Mouse (Mus musculus) right cerebral cortex, postnatal 4 days (tissue): ENCODE results near the gene Fam126a.

ENCODE experiments used
- DNase-seq: peaks from one replicate; pipeline ENCODE4 v3.0.0-alpha.2; 2022

Gene Fam126a

GRCm38 (mm10) chr5:24039423-24039822 lies 8.9 kb upstream of the Fam126a start:
- DNase-seq = no peak

- no peak for DNase-seq
Observed at GRCm38 (mm10) chr5:24038819-24039218, 8.3 kb upstream of the Fam126a start.

GRCm38 (mm10) chr5:24038190-24038589 lies 7.7 kb upstream of the Fam126a start:
- DNase-seq = no peak

- DNase-seq = no peak
Observed at GRCm38 (mm10) chr5:24036731-24037130, 6.2 kb upstream of the Fam126a start.

- DNase-seq = no peak
Observed at GRCm38 (mm10) chr5:24034970-24035369, 4.5 kb upstream of the Fam126a start.

- no peak for DNase-seq
Observed at GRCm38 (mm10) chr5:24034091-24034490, 3.6 kb upstream of the Fam126a start.

- peak; percentile 39 for DNase-seq
Observed at GRCm38 (mm10) chr5:24029946-24030578, 428 bp downstream of the Fam126a start.

GRCm38 (mm10) chr5:24029331-24029771 lies 1.1 kb downstream of the Fam126a start:
- peak; percentile 42 for DNase-seq

GRCm38 (mm10) chr5:24024957-24025356 lies 5.5 kb downstream of the Fam126a start:
- no peak for DNase-seq

GRCm38 (mm10) chr5:24023226-24023625 lies 7.3 kb downstream of the Fam126a start:
- no peak for DNase-seq

GRCm38 (mm10) chr5:24021683-24022082 lies 8.8 kb downstream of the Fam126a start:
- no peak for DNase-seq

GRCm38 (mm10) chr5:24020380-24020779 lies 10.1 kb downstream of the Fam126a start:
- no peak for DNase-seq

GRCm38 (mm10) chr5:24019341-24020185 lies 10.9 kb downstream of the Fam126a start:
- DNase-seq = no peak

GRCm38 (mm10) chr5:24018621-24019261 lies 11.7 kb downstream of the Fam126a start:
- DNase-seq = no peak

- DNase-seq = no peak
Observed at GRCm38 (mm10) chr5:24016912-24017311, 13.6 kb downstream of the Fam126a start.

- DNase-seq = no peak
Observed at GRCm38 (mm10) chr5:24013338-24014003, 17.0 kb downstream of the Fam126a start.

GRCm38 (mm10) chr5:23999083-23999671 lies 31.3 kb downstream of the Fam126a start:
- DNase-seq = no peak

GRCm38 (mm10) chr5:23995951-23996350 lies 34.5 kb downstream of the Fam126a start:
- no peak for DNase-seq

GRCm38 (mm10) chr5:23994929-23995328 lies 35.6 kb downstream of the Fam126a start:
- DNase-seq = no peak

- no peak for DNase-seq
Observed at GRCm38 (mm10) chr5:23994231-23994630, 36.3 kb downstream of the Fam126a start.

- DNase-seq = no peak
Observed at GRCm38 (mm10) chr5:23993553-23993894, 37.0 kb downstream of the Fam126a start.

GRCm38 (mm10) chr5:23992876-23993552 lies 37.5 kb downstream of the Fam126a start:
- peak; percentile 7 for DNase-seq
